Mouse (Mus musculus) bone marrow, adult 2 months (tissue): ENCODE measurements around the gene Jade2. TPM values are rescaled to one million over a fixed set of nuclear protein-coding genes. Genes with fewer than 3 reads are reported as not detected.

ENCODE experiments used
- H3K27ac ChIP-seq: fragments of 200-500 bp; 2 replicates; pipeline ENCODE4 v1.5.1; 2012; ENCODE audit warnings: low read depth, mild to moderate bottlenecking, control low read depth, inconsistent platforms, low read length; ENCODE audit not compliant: control insufficient read depth, poor library complexity, insufficient read depth
- H3K4me1 ChIP-seq: fragments of 200-500 bp; 2 replicates; pipeline ENCODE4 v1.6.1; 2011; ENCODE audit warnings: low read length; ENCODE audit not compliant: control insufficient read depth, insufficient read depth
- H3K4me3 ChIP-seq: fragments of 200-500 bp; replicated peaks from 2 replicates; pipeline ENCODE3; 2011; ENCODE audit warnings: mild to moderate bottlenecking, low read depth, low read length, control low read depth; ENCODE audit not compliant: control insufficient read depth
- CTCF ChIP-seq: fragments of 200-500 bp; IDR thresholded peaks from 2 replicates; pipeline ENCODE4 v1.5.1; 2011; ENCODE audit warnings: low read length, control low read depth; ENCODE audit not compliant: control insufficient read depth, insufficient read depth
- POLR2A ChIP-seq: fragments of 200-500 bp; IDR thresholded peaks from 2 replicates; pipeline ENCODE4 v1.6.1; 2011; ENCODE audit warnings: low read depth, mild to moderate bottlenecking, control low read depth, low read length, borderline replicate concordance; ENCODE audit not compliant: control insufficient read depth
- WGBS: fragments of 180-500 bp; shearing (Covaris S2); methylation state at CpG from one replicate; pipeline ENCODE4 v1.1.7; 2018; 5-methylcytosine and 5-hydroxymethylcytosine counted together
- polyA plus RNA-seq: library from polyadenylated mRNA; stranded (reverse); fragments of >200 nt; gene quantifications from 2 replicates; pipeline ENCODE4 v1.2.4, GENCODE M21; 2011; ENCODE audit warnings: low replicate concordance; ENCODE audit not compliant: missing spikeins, insufficient read depth, insufficient read length

The Jade2 gene
- polyA plus RNA-seq, 1 experiment: 5.9 TPM

DNA sequence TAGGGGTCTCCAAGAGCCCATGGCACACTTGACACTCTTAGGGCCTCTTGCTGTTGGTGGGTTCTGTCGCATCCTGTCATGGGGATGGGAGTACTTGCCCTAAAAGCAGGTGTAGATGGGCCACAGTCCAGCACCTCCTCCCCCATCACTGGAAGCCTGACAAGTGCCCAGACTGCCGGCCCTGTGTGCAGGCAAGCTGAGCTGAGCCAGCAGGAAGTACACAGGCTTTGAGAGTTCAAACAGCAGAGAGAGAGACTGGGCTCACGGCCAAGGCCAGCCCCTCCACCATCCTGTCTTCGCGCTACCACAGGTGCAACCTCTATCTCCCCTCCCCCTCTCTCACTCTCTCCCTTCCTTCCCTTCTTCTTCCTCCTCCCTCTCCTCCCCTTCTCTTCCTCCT, 26.2 kb upstream of the Jade2 start:
- Histone ChIP-seq H3K27ac (no peak overlapping the region), H3K4me1 (no peaks in the 10 kb centered on the region; the same call in none of the 2 replicates), H3K4me3 (no peak overlapping the region)
- 3% methylated on average over 5 of the region's 5 CpGs for WGBS
- TF ChIP-seq POLR2A (no peak), CTCF (no peak)

DNA sequence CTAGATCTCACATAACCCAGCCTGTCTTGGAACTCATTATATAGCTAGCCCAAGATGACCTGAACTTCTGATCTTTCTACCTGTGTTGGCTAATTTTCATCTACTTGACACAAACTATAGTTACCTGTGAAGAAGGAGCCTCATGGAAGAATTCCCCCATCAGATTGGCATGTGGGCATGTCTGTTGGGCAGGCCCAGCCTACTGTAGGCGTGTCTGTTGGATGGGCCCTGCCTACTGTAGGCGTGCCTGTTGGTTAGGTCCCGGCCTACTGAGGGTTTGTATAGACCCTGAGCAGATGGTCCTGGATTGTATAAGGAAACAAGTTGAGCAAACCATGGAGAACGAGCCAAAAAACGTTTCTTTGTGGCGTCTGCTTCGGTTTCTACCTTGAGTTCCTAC, 24.3 kb upstream of the Jade2 start:
- H3K4me3 ChIP-seq: no peak overlapping the region
- 66% methylated on average over 7 of the region's 7 CpGs for WGBS
- no peaks in the 10 kb centered on the region; the same call in none of the 2 replicates for H3K4me1 ChIP-seq
- H3K27ac ChIP-seq: no peak overlapping the region
- TF ChIP-seq CTCF (no peak), POLR2A (no peak)

DNA sequence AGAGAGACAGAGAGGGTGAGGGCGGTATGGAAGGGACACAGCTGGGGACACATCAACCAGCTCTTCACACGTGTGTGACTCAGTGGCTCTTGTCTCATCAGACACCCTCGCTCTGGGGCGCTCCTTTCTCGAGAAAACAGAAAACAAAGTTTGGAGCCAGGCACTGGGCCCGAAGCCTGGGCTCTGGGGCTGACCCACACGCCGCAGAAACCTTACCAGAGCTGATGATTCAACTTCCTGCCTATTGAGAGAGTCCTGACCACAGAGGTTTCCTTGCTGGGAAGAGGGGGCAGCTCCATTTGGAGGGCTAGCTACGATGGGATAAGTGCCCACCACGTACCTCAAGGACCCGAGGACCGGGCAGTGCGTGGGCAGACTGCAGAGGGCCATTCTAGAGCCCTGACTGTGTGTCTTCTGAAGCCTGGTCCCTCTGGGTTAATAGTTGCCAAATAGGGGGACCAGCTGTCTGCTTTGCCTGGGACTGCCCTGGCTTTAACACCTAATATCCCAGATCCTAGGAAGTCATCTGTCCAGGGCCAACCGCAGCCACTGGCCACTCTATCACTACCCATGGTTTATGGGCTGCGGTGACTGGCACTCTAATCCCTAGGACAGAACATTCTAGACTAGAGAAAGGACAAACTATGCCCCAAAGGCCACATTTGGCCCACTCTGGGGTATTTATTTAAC, 23.7 kb upstream of the Jade2 start:
- WGBS: 28% methylated on average over 15 of the region's 15 CpGs
- H3K4me3 ChIP-seq: no peak overlapping the region
- H3K4me1 ChIP-seq: no peaks in the 10 kb centered on the region; the same call in none of the 2 replicates
- TF ChIP-seq POLR2A (no peak), CTCF (no peak)
- peak overlapping the region; percentile 3; the same call in 1 of the 2 replicates for H3K27ac ChIP-seq

DNA sequence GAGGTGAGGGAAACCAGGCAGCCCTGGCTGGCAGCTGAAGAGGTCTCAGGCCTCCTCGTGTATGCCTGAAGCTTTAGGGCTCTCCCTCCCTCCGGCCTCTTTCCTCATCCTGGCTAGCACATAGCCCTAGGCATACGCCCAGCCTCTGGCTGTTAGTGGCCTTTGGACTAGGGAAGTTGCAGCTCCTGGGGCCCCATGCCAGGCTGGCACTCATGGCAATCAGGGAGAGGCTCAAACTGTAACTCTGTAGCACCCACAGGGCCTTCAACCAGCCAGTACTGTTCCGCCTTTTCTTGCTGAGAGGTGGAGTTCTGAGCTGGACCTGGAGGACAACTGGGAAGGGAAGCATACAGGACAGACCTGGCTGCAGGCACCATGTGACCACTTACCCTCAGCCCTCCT, 19.5 kb upstream of the Jade2 start:
- peaks cover 7% of the 10 kb centered on the region for H3K4me1 ChIP-seq
- H3K4me3 ChIP-seq: no peak overlapping the region
- WGBS: 54% methylated on average over 4 of the region's 4 CpGs
- no peak overlapping the region for H3K27ac ChIP-seq
- no peak for TF ChIP-seq CTCF
- no peak for TF ChIP-seq POLR2A

DNA sequence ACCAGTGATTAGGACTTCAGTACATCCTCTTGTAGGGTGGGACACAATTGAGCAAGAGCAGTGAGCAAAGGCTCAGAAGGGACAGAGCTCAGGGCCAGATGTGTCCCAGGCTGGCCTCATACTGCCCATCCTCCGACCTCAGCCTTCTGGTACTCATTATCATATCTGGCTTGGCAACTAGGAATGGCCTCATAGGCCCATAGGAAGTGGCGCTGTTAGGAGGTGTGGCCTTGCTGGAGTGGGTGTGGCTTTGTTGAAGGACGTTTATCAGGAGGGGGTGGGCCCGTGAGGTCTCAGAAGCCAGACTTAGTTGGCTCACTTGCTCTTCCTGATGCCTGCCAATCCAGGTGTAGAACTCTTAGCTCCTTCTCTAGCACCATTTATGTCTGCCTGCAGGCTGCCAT, 18.3 kb upstream of the Jade2 start:
- 22% methylated on average over 4 of the region's 4 CpGs for WGBS
- H3K4me1 ChIP-seq: peaks cover 7% of the 10 kb centered on the region; the same call in 1 of the 2 replicates
- no peak overlapping the region for H3K4me3 ChIP-seq
- TF ChIP-seq POLR2A (no peak), CTCF (no peak)
- H3K27ac ChIP-seq: no peak overlapping the region

DNA sequence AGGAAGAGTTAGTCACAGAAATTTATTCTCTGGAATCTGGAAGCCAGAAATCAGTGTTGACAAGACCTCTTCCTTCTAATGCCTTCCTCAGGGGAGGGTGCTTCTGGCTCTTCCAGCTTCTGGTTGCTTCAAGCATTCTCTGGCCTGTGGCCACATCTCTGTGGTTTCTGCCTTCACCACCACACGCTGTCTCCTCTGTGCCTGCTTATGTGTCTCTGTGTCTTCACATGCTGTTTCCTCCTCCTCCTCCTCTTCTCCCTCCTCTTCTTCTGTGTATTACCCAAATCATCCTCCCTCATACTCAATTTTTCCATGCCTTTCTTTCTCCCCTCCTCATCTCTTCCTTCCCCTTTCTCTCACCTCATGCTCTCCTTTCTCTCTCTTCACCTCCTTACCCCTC, 17.6 kb upstream of the Jade2 start:
- Histone ChIP-seq H3K4me3 (no peak overlapping the region), H3K27ac (no peak overlapping the region), H3K4me1 (peaks cover 7% of the 10 kb centered on the region; the same call in 1 of the 2 replicates)
- 0% methylated on average over 1 of the region's 1 CpGs for WGBS
- no peak for TF ChIP-seq POLR2A
- TF ChIP-seq CTCF: no peak

DNA sequence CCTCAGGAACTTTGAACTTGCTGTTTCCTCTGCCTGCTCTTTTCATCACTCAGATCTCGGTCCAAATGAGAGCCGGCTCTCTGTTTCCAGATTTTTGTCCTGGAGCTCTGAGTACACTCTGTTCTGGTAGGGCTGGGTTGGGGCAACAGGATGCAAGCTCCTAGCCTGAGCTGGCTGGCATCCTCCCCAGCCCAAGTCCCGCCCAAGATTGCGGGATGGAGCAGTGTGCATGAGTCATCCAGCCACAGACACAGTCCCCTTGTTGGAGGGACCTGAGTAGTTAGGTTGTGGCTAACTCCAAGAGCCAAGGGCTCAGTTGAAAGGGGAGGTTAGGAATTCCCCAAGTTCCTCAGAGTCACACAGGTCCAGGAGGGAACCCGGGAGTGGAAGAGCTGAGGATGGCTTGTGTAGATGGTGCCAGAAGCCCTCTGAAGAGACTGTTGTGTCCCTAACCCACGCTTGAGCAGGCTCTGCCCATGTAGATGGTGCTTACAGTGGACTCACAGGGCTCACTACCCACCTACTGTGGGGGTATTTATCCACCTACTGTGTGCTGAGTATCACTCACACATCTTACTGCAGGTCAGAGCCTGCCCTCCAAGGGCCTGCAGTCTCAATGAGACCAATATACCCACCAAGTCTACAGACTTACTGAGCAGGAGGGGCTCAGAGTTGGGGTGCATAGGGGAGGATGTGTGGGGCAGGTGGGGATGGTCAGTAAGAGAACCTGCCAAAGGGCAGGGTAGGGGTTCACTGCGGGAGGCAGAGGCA, 17.0 kb upstream of the Jade2 start:
- peaks cover 7% of the 10 kb centered on the region; the same call in 1 of the 2 replicates for H3K4me1 ChIP-seq
- TF ChIP-seq CTCF (no peak), POLR2A (no peak)
- no peak overlapping the region for H3K27ac ChIP-seq
- 25% methylated on average over 7 of the region's 7 CpGs for WGBS
- H3K4me3 ChIP-seq: no peak overlapping the region

DNA sequence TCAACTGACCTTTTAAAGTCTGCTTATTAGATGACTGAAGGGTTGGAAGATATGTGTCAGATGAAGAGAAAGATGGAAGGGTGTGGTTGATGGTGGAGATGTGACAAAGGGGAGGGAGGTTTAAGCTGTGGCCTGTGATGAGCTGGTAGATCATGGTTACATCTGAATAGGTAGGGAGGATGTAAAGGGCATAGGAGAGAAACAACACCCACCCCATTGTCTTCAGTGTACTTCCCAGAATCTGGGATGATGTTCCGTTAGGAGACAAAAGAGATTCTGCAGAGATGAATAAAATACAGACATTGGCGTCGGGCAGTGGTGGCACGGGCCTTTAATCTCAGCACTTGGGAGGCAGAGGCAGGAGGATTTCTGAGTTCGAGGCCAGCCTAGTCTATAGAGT, 15.7 kb upstream of the Jade2 start:
- WGBS: 85% methylated on average over 5 of the region's 5 CpGs
- peaks cover 7% of the 10 kb centered on the region; the same call in 1 of the 2 replicates for H3K4me1 ChIP-seq
- TF ChIP-seq CTCF (no peak), POLR2A (no peak)

More for the DNA sequence above, 15.7 kb upstream of the Jade2 start:
- Histone ChIP-seq H3K27ac (no peak overlapping the region), H3K4me3 (no peak overlapping the region)
